Mouse (Mus musculus) forebrain, embryonic 10.5 days (tissue): ENCODE results near the gene Riiad1. TPM values are rescaled to one million over a fixed set of nuclear protein-coding genes. Genes with fewer than 3 reads are reported as not detected.

Experiments used
- DNase-seq: peaks from one replicate; pipeline ENCODE4 v3.0.0-alpha.2; 2017; ENCODE audit warnings: low spot score; ENCODE audit errors: extremely low spot score
- H3K27ac ChIP-seq: fragments of 300-500 bp; sonication (generic); 2 replicates; pipeline ENCODE4 v1.5.1; 2016; ENCODE audit warnings: mild to moderate bottlenecking
- H3K27me3 ChIP-seq: fragments of 300-500 bp; sonication (generic); 2 replicates; pipeline ENCODE4 v1.6.1; 2016; ENCODE audit warnings: mild to moderate bottlenecking; ENCODE audit not compliant: poor library complexity, severe bottlenecking
- H3K36me3 ChIP-seq: fragments of 300-500 bp; sonication (generic); replicated peaks from 2 replicates; pipeline ENCODE4 v1.6.1; 2016; ENCODE audit warnings: mild to moderate bottlenecking, moderate library complexity
- H3K4me1 ChIP-seq: fragments of 300-500 bp; sonication (generic); 2 replicates; pipeline ENCODE4 v1.6.1; 2016
- H3K4me3 ChIP-seq: fragments of 300-500 bp; sonication (generic); 2 replicates; pipeline ENCODE4 v1.5.1; 2016; ENCODE audit warnings: mild to moderate bottlenecking, moderate library complexity
- H3K9me3 ChIP-seq: fragments of 300-500 bp; sonication (generic); 2 replicates; pipeline ENCODE4 v1.6.1; 2016; ENCODE audit warnings: mild to moderate bottlenecking, moderate library complexity
- WGBS: fragments of 180-500 bp; shearing (Covaris S2); methylation state at CpG from one replicate; pipeline ENCODE4 v1.1.7; 2016; 5-methylcytosine and 5-hydroxymethylcytosine counted together
- polyA plus RNA-seq: library from polyadenylated mRNA; unstranded; fragments of >200 nt; fragmentation: Nextera tagmentation; extraction: Ambion mirVana; gene quantifications from 2 replicates; pipeline ENCODE4 v1.2.1, GENCODE M21; 2016

Riiad1 gene
- polyA plus RNA-seq: 6.0 and 6.9 TPM in 2 replicates

DNA sequence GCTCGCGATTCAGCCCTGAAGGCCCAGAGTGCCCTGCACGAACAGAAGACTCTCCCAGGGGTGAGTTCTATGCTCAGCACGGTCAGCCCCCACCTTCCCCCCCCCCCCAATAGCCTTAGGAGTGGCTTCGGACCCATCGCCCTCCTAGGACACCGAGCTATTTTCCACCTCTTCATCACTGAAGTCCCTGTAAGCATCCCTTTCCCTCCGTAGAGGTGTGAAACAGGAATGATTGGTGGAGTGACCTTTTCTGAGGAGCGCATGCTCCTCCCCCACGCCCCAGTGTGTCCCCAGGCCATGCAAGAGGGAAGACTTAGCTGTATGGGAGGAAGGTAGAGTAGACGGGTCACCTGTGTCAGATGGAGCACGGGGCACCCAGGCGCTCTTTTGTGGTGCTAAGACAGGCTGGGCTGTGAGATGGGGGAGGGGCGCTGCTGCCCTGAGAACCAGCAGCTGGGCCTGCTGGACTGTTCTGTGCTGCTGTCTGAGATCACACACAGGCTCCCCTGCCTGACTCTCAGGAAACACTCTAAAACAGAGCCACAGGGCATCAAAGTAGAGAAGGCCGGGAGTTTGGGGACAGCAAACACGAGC is at the start of gene Riiad1:
Gene Riiad1 (minus strand): TSS at position 51 of the 594 bp plus-strand sequence.
- peaks cover 96% of the 10 kb centered on the region for H3K4me1 ChIP-seq

DNA sequence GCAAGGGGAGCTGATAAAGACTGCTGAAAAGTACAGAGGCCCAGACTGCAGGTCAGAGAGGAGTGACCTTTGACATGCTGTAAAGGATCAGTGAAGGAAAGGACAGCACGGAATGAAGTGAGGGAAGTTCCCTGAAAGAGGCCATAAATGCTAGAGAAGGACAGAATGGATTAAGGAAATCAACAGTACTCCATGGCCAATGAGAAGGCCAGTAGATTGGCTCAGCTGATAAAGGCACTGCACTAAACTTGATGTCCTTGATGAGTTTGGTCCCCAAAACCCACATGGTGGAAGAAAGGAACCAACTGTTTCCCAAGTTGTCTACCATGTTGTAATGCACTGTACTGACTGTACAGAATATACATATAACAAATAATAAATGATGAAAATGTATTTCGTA is 46.6 kb upstream of the Riiad1 start:
- no peak overlapping the region for H3K4me3 ChIP-seq
- DNase-seq: no peak
- H3K36me3 ChIP-seq: peaks cover 70% of the 10 kb centered on the region
- 86% methylated on average over 2 of the region's 2 CpGs for WGBS
- no peaks in the 10 kb centered on the region for H3K4me1 ChIP-seq
- H3K27me3 ChIP-seq: no peaks in the 10 kb centered on the region
- no peak overlapping the region for H3K27ac ChIP-seq
- H3K9me3 ChIP-seq: no peaks in the 10 kb centered on the region

More for the DNA sequence above, at the start of gene Riiad1:
- Histone ChIP-seq H3K27ac (peak within 1 kb of the TSS; percentile 86), H3K4me3 (peak within 1 kb of the TSS; percentile 59), H3K27me3 (peaks cover 43% of the 10 kb centered on the region), H3K9me3 (no peaks in the 10 kb centered on the region), H3K36me3 (peaks cover 2% of the 10 kb centered on the region; the same call in 1 of the 2 replicates)
- no peak for DNase-seq
- WGBS: 10% methylated on average over 16 of the region's 16 CpGs

DNA sequence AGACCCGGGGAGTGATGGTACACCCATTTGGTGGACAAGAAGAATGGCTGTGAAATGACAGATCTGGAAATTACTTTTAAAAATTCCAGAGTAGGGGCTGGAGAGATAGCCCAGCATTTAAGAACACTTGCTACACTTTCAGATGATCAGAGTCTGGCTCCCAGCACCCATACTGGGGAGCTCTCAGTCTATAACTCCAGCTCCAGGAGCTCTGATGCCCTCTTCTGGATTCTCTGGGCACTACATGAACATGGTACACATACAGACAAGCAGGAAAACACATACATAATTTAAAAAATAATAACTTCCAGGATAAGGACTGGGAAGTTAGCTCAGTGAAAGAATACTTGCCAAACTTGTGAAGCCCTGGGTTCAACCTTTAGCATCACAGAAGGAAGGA is 26.5 kb upstream of the Riiad1 start:
- H3K27ac ChIP-seq: no peak overlapping the region
- H3K36me3 ChIP-seq: peaks cover 78% of the 10 kb centered on the region
- no peaks in the 10 kb centered on the region for H3K4me1 ChIP-seq
- 93% methylated on average over 1 of the region's 1 CpGs for WGBS
- no peak for DNase-seq
- no peaks in the 10 kb centered on the region for H3K27me3 ChIP-seq
- no peaks in the 10 kb centered on the region for H3K9me3 ChIP-seq
- no peak overlapping the region for H3K4me3 ChIP-seq

GRCm38 (mm10) chr3:94502243-94502642 is 22.1 kb upstream of the Riiad1 start:
- DNase-seq: no peak
- WGBS: 67% methylated on average over 3 of the region's 3 CpGs
- H3K27ac ChIP-seq: no peak overlapping the region

GRCm38 (mm10) chr3:94497162-94497561 is 17.0 kb upstream of the Riiad1 start:
- 79% methylated on average over 4 of the region's 4 CpGs for WGBS
- no peaks in the 10 kb centered on the region for H3K27me3 ChIP-seq
- H3K36me3 ChIP-seq: peaks cover 91% of the 10 kb centered on the region
- no peaks in the 10 kb centered on the region for H3K4me1 ChIP-seq
- H3K4me3 ChIP-seq: no peak overlapping the region
- no peaks in the 10 kb centered on the region for H3K9me3 ChIP-seq
- DNase-seq: no peak
- no peak overlapping the region for H3K27ac ChIP-seq

More at GRCm38 (mm10) chr3:94502243-94502642, 22.1 kb upstream of the Riiad1 start:
- Histone ChIP-seq H3K36me3 (peaks cover 78% of the 10 kb centered on the region), H3K4me3 (no peak overlapping the region), H3K4me1 (no peaks in the 10 kb centered on the region), H3K9me3 (no peaks in the 10 kb centered on the region), H3K27me3 (no peaks in the 10 kb centered on the region)

- 83% methylated on average over 6 of the region's 6 CpGs for WGBS
- H3K27ac ChIP-seq: peak overlapping the region; percentile 45; the same call in 1 of the 2 replicates
- H3K4me3 ChIP-seq: no peak overlapping the region
- no peaks in the 10 kb centered on the region for H3K9me3 ChIP-seq
- no peak for DNase-seq
- peaks cover 77% of the 10 kb centered on the region for H3K4me1 ChIP-seq
- peaks cover 65% of the 10 kb centered on the region for H3K36me3 ChIP-seq
- no peaks in the 10 kb centered on the region for H3K27me3 ChIP-seq
These were observed 7.4 kb upstream of the Riiad1 start for GRCm38 (mm10) chr3:94487581-94487980.

- peaks cover 13% of the 10 kb centered on the region for H3K27me3 ChIP-seq
- no peak overlapping the region for H3K4me3 ChIP-seq
- peak overlapping the region; percentile 85 for H3K27ac ChIP-seq
- no peaks in the 10 kb centered on the region for H3K9me3 ChIP-seq
- 70% methylated on average over 7 of the region's 7 CpGs for WGBS
- DNase-seq: no peak
- H3K4me1 ChIP-seq: peaks cover 86% of the 10 kb centered on the region
- H3K36me3 ChIP-seq: peaks cover 51% of the 10 kb centered on the region
These were observed 5.8 kb upstream of the Riiad1 start for GRCm38 (mm10) chr3:94485922-94486321.

GRCm38 (mm10) chr3:94483790-94484439 is 3.8 kb upstream of the Riiad1 start:
- peak overlapping the region; percentile 32 for H3K4me3 ChIP-seq
- WGBS: 10% methylated on average over 20 of the region's 20 CpGs
- no peaks in the 10 kb centered on the region for H3K9me3 ChIP-seq
- H3K36me3 ChIP-seq: peaks cover 32% of the 10 kb centered on the region
- peak overlapping the region; percentile 85 for H3K27ac ChIP-seq
- peaks cover 33% of the 10 kb centered on the region for H3K27me3 ChIP-seq
- peak; percentile 96 for DNase-seq
- peaks cover 93% of the 10 kb centered on the region for H3K4me1 ChIP-seq

GRCm38 (mm10) chr3:94482764-94483385 is 2.7 kb upstream of the Riiad1 start:
- Histone ChIP-seq H3K4me1 (peaks cover 98% of the 10 kb centered on the region), H3K27me3 (peaks cover 43% of the 10 kb centered on the region), H3K4me3 (no peak overlapping the region), H3K36me3 (peaks cover 22% of the 10 kb centered on the region), H3K27ac (peak overlapping the region; percentile 85), H3K9me3 (no peaks in the 10 kb centered on the region)
- no peak for DNase-seq
- WGBS: 84% methylated on average over 17 of the region's 17 CpGs

DNA sequence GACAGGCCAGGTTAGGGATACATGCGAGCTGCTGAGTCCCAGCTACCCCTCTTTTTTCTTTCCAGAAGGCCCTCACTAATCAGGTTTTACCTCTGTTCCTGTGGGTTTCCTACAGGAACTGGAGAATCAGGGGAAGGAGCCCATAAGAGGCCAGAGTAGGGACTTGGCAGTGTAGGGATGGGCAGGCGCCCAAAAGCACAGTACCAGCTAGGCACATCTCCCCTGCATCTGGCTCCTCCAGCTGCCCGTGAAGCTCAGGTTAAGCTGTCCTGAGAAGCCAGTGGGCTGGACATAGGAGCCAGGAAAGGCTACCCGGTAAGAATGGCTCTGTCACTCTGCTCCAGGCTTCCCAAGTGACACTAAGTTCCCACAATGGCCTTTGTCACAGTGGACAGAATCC is 1.3 kb upstream of the Riiad1 start:
- DNase-seq: no peak
- no peak overlapping the region for H3K4me3 ChIP-seq
- peak overlapping the region; percentile 66; the same call in 1 of the 2 replicates for H3K27ac ChIP-seq
- WGBS: 62% methylated on average over 4 of the region's 4 CpGs
- no peaks in the 10 kb centered on the region for H3K9me3 ChIP-seq
- H3K27me3 ChIP-seq: peaks cover 43% of the 10 kb centered on the region
- H3K4me1 ChIP-seq: peaks cover 100% of the 10 kb centered on the region
- H3K36me3 ChIP-seq: peaks cover 8% of the 10 kb centered on the region; the same call in 1 of the 2 replicates

GRCm38 (mm10) chr3:94479564-94479963 is 577 bp downstream of the Riiad1 start:
- no peaks in the 10 kb centered on the region for H3K36me3 ChIP-seq
- peak overlapping the region; percentile 59 for H3K4me3 ChIP-seq
- H3K27ac ChIP-seq: peak overlapping the region; percentile 86; the same call in 1 of the 2 replicates
- peaks cover 43% of the 10 kb centered on the region for H3K27me3 ChIP-seq
- H3K4me1 ChIP-seq: peaks cover 88% of the 10 kb centered on the region
- no peak for DNase-seq
- WGBS: 7% methylated on average over 11 of the region's 11 CpGs
- no peaks in the 10 kb centered on the region for H3K9me3 ChIP-seq

DNA sequence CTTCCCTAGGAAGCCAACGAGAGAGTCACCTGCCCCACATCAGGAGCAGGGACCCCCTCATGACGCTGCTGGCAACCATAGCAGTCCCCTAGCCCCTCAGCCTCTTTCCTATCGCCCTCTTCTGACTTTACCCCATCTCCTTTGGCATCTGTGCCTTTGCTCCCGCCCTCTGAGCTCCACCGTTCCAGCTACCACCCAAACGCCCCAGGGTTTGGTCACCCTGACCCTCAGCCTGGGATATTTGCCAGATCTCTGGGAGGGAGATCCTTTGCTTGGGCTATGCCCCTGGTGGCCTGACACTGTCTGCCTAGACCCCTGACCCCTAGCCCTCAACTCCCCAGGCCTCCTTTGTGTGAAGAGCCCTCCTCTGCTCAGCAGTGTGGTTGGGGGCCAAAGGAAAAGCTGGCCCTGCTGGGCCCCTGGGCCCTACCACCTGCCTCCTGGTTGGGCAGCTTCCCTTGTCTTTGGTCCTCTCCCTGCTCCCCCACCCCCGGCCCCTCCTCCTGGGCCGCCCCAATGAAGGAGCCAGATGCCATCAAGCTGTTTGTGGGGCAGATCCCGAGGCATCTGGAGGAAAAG is 1.5 kb downstream of the Riiad1 start:
- H3K4me3 ChIP-seq: peak overlapping the region; percentile 59
- WGBS: 6% methylated on average over 9 of the region's 9 CpGs
- peaks cover 82% of the 10 kb centered on the region for H3K4me1 ChIP-seq
- H3K36me3 ChIP-seq: no peaks in the 10 kb centered on the region
- no peaks in the 10 kb centered on the region for H3K9me3 ChIP-seq
- no peak for DNase-seq
- H3K27me3 ChIP-seq: peaks cover 43% of the 10 kb centered on the region
- H3K27ac ChIP-seq: peak overlapping the region; percentile 86
